Mouse (Mus musculus): Measurements from ENCODE around the gene Sulf2. TPM values are rescaled to one million over a fixed set of nuclear protein-coding genes. Genes with fewer than 3 reads are reported as not detected.

The Sulf2 gene
- total RNA-seq, 1 experiment from 2014 or later: 3.0 TPM

DNA sequence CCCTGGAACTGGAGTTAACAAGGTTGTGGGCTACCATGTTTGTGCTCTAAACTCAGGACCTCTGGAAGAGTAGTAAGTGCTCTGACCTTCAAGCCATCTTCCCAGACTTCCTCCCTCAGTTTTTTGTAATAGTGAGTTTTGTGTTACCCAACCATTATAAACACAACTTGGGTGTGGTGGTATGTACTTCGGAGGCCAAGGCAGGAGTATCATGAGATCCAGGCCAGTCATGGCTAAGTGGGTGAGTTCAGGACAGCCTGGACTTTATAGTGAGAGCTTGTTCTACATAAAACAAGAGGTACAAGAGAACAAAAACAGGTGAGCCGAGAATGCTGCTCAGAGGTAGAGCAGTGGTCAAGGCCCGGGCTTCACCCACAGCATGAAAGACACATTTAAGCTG lies 127.6 kb downstream of the Sulf2 start:
- no peak for ATAC-seq (replicated peaks in 1 of 2; ENCODE audit: insufficient read depth in 1 of 2, low FRiP score in 2 of 2, low TSS enrichment in 1 of 2, low read depth in 1 of 2, poor library complexity in 2 of 2, severe bottlenecking in 2 of 2)

- ATAC-seq (replicated peaks in 1 of 2; ENCODE audit: insufficient read depth in 1 of 2, low FRiP score in 2 of 2, low TSS enrichment in 1 of 2, low read depth in 1 of 2, poor library complexity in 2 of 2, severe bottlenecking in 2 of 2): no peak
Observed at GRCm38 (mm10) chr2:166025943-166026342, 129.5 kb downstream of the Sulf2 start.

- no peak for ATAC-seq (replicated peaks in 1 of 2; ENCODE audit: insufficient read depth in 1 of 2, low FRiP score in 2 of 2, low TSS enrichment in 1 of 2, low read depth in 1 of 2, poor library complexity in 2 of 2, severe bottlenecking in 2 of 2)
Observed at GRCm38 (mm10) chr2:166024621-166025020, 130.8 kb downstream of the Sulf2 start.

DNA sequence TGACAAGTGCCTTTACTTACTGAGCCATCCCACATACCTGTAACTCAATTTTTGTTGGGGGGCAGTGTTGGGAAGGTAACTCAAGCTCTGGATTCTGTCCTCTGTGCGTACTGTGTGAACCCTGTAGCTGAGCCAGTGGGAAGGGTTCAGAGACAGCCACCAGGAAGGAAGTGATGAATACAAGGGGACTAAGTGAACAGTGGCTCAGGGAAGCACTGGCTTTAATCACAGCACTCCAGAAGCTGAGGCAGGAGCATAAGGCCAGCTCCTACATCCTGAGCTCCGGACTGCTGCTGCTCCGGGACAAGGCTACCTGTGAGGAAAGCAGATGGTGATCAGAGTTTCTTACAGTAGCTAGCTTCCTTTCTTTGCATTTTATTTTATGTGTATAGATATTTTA lies 131.4 kb downstream of the Sulf2 start:
- no peak for ATAC-seq (replicated peaks in 1 of 2; ENCODE audit: insufficient read depth in 1 of 2, low FRiP score in 2 of 2, low TSS enrichment in 1 of 2, low read depth in 1 of 2, poor library complexity in 2 of 2, severe bottlenecking in 2 of 2)

Other genes starting within 250 kb of the Sulf2 start
- 31.0 and 35.7 TPM in 2 replicates for gene Ncoa3, start 163.0 kb downstream of the Sulf2 start, total RNA-seq (2017)

Data from hematopoietic stem cell, adult 5-6 weeks (primary cell).